Mouse (Mus musculus): ENCODE measurements around the gene Olfr665.
"Not testable (repeated sequence)": the region's sequence is repeated elsewhere in the genome, so short reads cannot be mapped to it uniquely, and the experiment has no call there.

Olfr665 gene

GRCm38 (mm10) chr7:104877731-104878130, at the start of gene Olfr665:
Gene Olfr665, plus strand, starts transcription at chr7:104878031.
- DNase-seq: no peak

GRCm38 (mm10) chr7:104842503-104842902, 35.3 kb upstream of the Olfr665 start, which contains the start of gene Usp17lb:
Gene Usp17lb, minus strand, starts transcription at chr7:104842603.
- no peak for DNase-seq

GRCm38 (mm10) chr7:104843731-104844287, 34.0 kb upstream of the Olfr665 start:
- DNase-seq: no peak

- not testable (repeated sequence) for DNase-seq
These were observed 26.3 kb upstream of the Olfr665 start for GRCm38 (mm10) chr7:104851546-104851945.

- DNase-seq: no peak
These were observed 22.5 kb upstream of the Olfr665 start for GRCm38 (mm10) chr7:104855248-104855750.

GRCm38 (mm10) chr7:104856709-104857108, 21.1 kb upstream of the Olfr665 start, which contains the start of gene Usp17la:
Gene Usp17la, plus strand, starts transcription at chr7:104857009.
- DNase-seq: not testable (repeated sequence)

GRCm38 (mm10) chr7:104857683-104858082, 20.1 kb upstream of the Olfr665 start:
- DNase-seq: no peak

- DNase-seq: no peak
These were observed 16.4 kb upstream of the Olfr665 start for GRCm38 (mm10) chr7:104861381-104861780.

GRCm38 (mm10) chr7:104895852-104896251, 18.0 kb downstream of the Olfr665 start, which contains the start of gene Olfr666:
Gene Olfr666, minus strand, starts transcription at chr7:104895952.
- no peak for DNase-seq

GRCm38 (mm10) chr7:104921382-104921781, 43.6 kb downstream of the Olfr665 start, which contains the start of gene Olfr667:
Gene Olfr667, minus strand, starts transcription at chr7:104921482.
- no peak for DNase-seq

GRCm38 (mm10) chr7:104927957-104928356, 50.1 kb downstream of the Olfr665 start, which contains the start of gene Olfr668:
Gene Olfr668, minus strand, starts transcription at chr7:104928057.
- DNase-seq: no peak
